ENCODE assay signal across 30 mouse cellular contexts in genomic region chr15:7578439-7578838, GRCm38 (mm10).
DNase-seq lines count a peak whose midpoint lies in the region; ATAC-seq and TF ChIP-seq lines count a peak whose summit lies in the region.
"Had no signal": no experiment of that assay in that cellular context is flagged by ENCODE, and none has a peak within 500 bp of the region (broad histone marks: within the 10 kb centered on the region; RNA-seq: fewer than 3 reads in every experiment).

No protein-coding gene starts in this region.

- 24% methylated on average over 3 of the region's 3 CpGs for WGBS in kidney, embryonic 14.5 days
- WGBS in kidney, postnatal 0 days: 27% methylated on average over 3 of the region's 3 CpGs
- WGBS in midbrain, embryonic 10.5 days: 56% methylated on average over 3 of the region's 3 CpGs

- H3K9ac ChIP-seq in kidney, embryonic 14.5 days (ENCODE audit: low read depth, low read length): no peak overlapping the region
- H3K9ac ChIP-seq in kidney, postnatal 0 days (ENCODE audit: low read depth, low read length): no peak overlapping the region
- H3K9ac ChIP-seq: embryonic facial prominence, embryonic 12.5 days; embryonic facial prominence, embryonic 15.5 days; forebrain, postnatal 0 days; heart, embryonic 12.5 days; heart, embryonic 15.5 days; hindbrain, embryonic 13.5 days had no signal

- no peak for DNase-seq in kidney, adult 9 months
- DNase-seq in kidney, postnatal 0 days (ENCODE audit: low spot score): peak; percentile 68
- no peak for DNase-seq in kidney, postnatal 14 days
- peak; percentile 19 for DNase-seq in embryo, embryonic 9.5 days (ENCODE audit: extremely low spot score)
- DNase-seq in heart, adult 18-20 months: no peak
- DNase-seq in midbrain, embryonic 10.5 days (ENCODE audit: low spot score): no peak
- DNase-seq: adrenal gland, adult 2 months; adrenal gland, postnatal 25 days; B cell, adult 2 months; cerebellum, adult 11-12 months; cerebellum, adult 8-10 months; cerebellum, postnatal 10 days; cerebellum, postnatal 36 days; forebrain, postnatal 0 days; gastrocnemius, adult 2 months; gastrocnemius, postnatal 14 days; heart, adult 11 months; heart, postnatal 10 days; heart, postnatal 36 days had no signal

- no peaks in the 10 kb centered on the region for H3K9me3 ChIP-seq in kidney, embryonic 14.5 days (ENCODE audit: control insufficient read depth, low read length)
- no peaks in the 10 kb centered on the region for H3K9me3 ChIP-seq in kidney, postnatal 0 days (replicated peaks; ENCODE audit: low read length)
- H3K9me3 ChIP-seq in midbrain, embryonic 10.5 days (replicated peaks): no peaks in the 10 kb centered on the region
- H3K9me3 ChIP-seq: embryonic facial prominence, embryonic 12.5 days; embryonic facial prominence, embryonic 15.5 days; G1E; heart, embryonic 12.5 days; heart, embryonic 15.5 days; hindbrain, embryonic 10.5 days; hindbrain, embryonic 13.5 days had no signal

- H3K4me3 ChIP-seq in kidney, embryonic 14.5 days (ENCODE audit: low read length): no peak overlapping the region
- no peak overlapping the region for H3K4me3 ChIP-seq in kidney, postnatal 0 days (replicated peaks; ENCODE audit: low read depth, low read length)
- no peak overlapping the region for H3K4me3 ChIP-seq in midbrain, embryonic 10.5 days
- H3K4me3 ChIP-seq: embryonic facial prominence, embryonic 12.5 days; embryonic facial prominence, embryonic 15.5 days; gastrocnemius, adult 2 months; heart, embryonic 12.5 days; heart, embryonic 15.5 days; hindbrain, embryonic 10.5 days; hindbrain, embryonic 13.5 days had no signal

- TF ChIP-seq CTCF in kidney, postnatal 0 days (IDR thresholded peaks at IDR 0.05; ENCODE audit: low read depth): no peak

- no peak overlapping the region for H3K4me2 ChIP-seq in kidney, embryonic 14.5 days (replicated peaks; ENCODE audit: low read depth, low read length)
- no peak overlapping the region for H3K4me2 ChIP-seq in kidney, postnatal 0 days (ENCODE audit: low read length)
- H3K4me2 ChIP-seq: embryonic facial prominence, embryonic 12.5 days; embryonic facial prominence, embryonic 15.5 days; heart, embryonic 12.5 days; heart, embryonic 15.5 days; hindbrain, embryonic 13.5 days had no signal

- no peaks in the 10 kb centered on the region for H3K36me3 ChIP-seq in kidney, embryonic 14.5 days (ENCODE audit: control insufficient read depth, insufficient read depth, low read length)
- no peaks in the 10 kb centered on the region for H3K36me3 ChIP-seq in kidney, postnatal 0 days (ENCODE audit: insufficient read depth, low read length)
- H3K36me3 ChIP-seq in midbrain, embryonic 10.5 days: no peaks in the 10 kb centered on the region
- H3K36me3 ChIP-seq: embryonic facial prominence, embryonic 12.5 days; embryonic facial prominence, embryonic 15.5 days; G1E; heart, embryonic 12.5 days; heart, embryonic 15.5 days; hindbrain, embryonic 10.5 days; hindbrain, embryonic 13.5 days had no signal

- peak; percentile 95 for ATAC-seq in kidney, embryonic 14.5 days (ENCODE audit: low FRiP score, low TSS enrichment)
- peak; percentile 57; the same call in 1 of the 2 replicates for ATAC-seq in kidney, postnatal 0 days (replicated peaks; ENCODE audit: low FRiP score, low read depth)
- ATAC-seq: forebrain, embryonic 14.5 days; forebrain, postnatal 0 days; hindbrain, embryonic 16.5 days had no signal

- H3K27ac ChIP-seq in kidney, embryonic 14.5 days (ENCODE audit: low read depth, low read length): no peak overlapping the region
- H3K27ac ChIP-seq in kidney, postnatal 0 days: no peak overlapping the region
- H3K27ac ChIP-seq in midbrain, embryonic 10.5 days (replicated peaks): no peak overlapping the region
- H3K27ac ChIP-seq: embryonic facial prominence, embryonic 12.5 days; embryonic facial prominence, embryonic 15.5 days; gastrocnemius, adult 2 months; heart, embryonic 15.5 days; hindbrain, embryonic 10.5 days; hindbrain, embryonic 13.5 days had no signal

- H3K4me1 ChIP-seq in kidney, embryonic 14.5 days (ENCODE audit: control insufficient read depth, insufficient read depth, low read length): peaks cover 3% of the 10 kb centered on the region; the same call in 1 of the 2 replicates
- H3K4me1 ChIP-seq in kidney, postnatal 0 days (replicated peaks; ENCODE audit: insufficient read depth, low read length): no peaks in the 10 kb centered on the region
- no peaks in the 10 kb centered on the region; the same call in 1 of the 2 replicates for H3K4me1 ChIP-seq in midbrain, embryonic 10.5 days
- H3K4me1 ChIP-seq: embryonic facial prominence, embryonic 12.5 days; embryonic facial prominence, embryonic 15.5 days; heart, embryonic 12.5 days; heart, embryonic 15.5 days; hindbrain, embryonic 10.5 days; hindbrain, embryonic 13.5 days had no signal

- H3K27me3 ChIP-seq in kidney, embryonic 14.5 days (ENCODE audit: control insufficient read depth, insufficient read depth, low read length): no peaks in the 10 kb centered on the region
- no peaks in the 10 kb centered on the region for H3K27me3 ChIP-seq in kidney, postnatal 0 days (ENCODE audit: insufficient read depth, low read length)
- no peaks in the 10 kb centered on the region for H3K27me3 ChIP-seq in midbrain, embryonic 10.5 days (ENCODE audit: low read depth, poor library complexity, severe bottlenecking)
- H3K27me3 ChIP-seq: CH12.LX; embryonic facial prominence, embryonic 12.5 days; embryonic facial prominence, embryonic 15.5 days; heart, embryonic 12.5 days; heart, embryonic 15.5 days; hindbrain, embryonic 13.5 days had no signal

Comparison
In these comparisons a context has a peak if more than half of its experiments do, and no peak if none do; other contexts are left out.
1. DNase-seq: peak in kidney, postnatal 0 days (single experiment) and embryo, embryonic 9.5 days (single experiment); none in kidney, adult 9 months (single experiment), kidney, postnatal 14 days (single experiment), heart, adult 18-20 months (0 of 2) and midbrain, embryonic 10.5 days (single experiment).